Mouse (Mus musculus): ENCODE measurements around the gene Mitf. TPM values are rescaled to one million over a fixed set of nuclear protein-coding genes. Genes with fewer than 3 reads are reported as not detected.

Gene Mitf
- polyA plus RNA-seq, 1 experiment = 1.6 TPM

GRCm38 (mm10) chr6:97887893-97888292 lies 81.0 kb downstream of the Mitf start:
- Histone ChIP-seq H3K4me1 (peaks cover 28% of the 10 kb centered on the region), H3K36me3 (replicated peaks; ENCODE audit: low read length) (no peaks in the 10 kb centered on the region), H3K4me3 (replicated peaks) (no peak overlapping the region), H3K27me3 (replicated peaks) (no peaks in the 10 kb centered on the region), H3K9me3 (no peaks in the 10 kb centered on the region)
- TF ChIP-seq FLI1 (IDR thresholded peaks at IDR 0.05; ENCODE audit: low read length) (no peak), GATA1 (IDR thresholded peaks at IDR 0.05; ENCODE audit: borderline replicate concordance, low read length) (no peak)

GRCm38 (mm10) chr6:97888596-97888995 lies 81.7 kb downstream of the Mitf start:
- H3K4me3 ChIP-seq (replicated peaks) = no peak overlapping the region
- no peaks in the 10 kb centered on the region for H3K27me3 ChIP-seq (replicated peaks)
- no peaks in the 10 kb centered on the region for H3K36me3 ChIP-seq (replicated peaks; ENCODE audit: low read length)
- no peaks in the 10 kb centered on the region for H3K9me3 ChIP-seq
- H3K4me1 ChIP-seq = peaks cover 24% of the 10 kb centered on the region
- TF ChIP-seq FLI1 (IDR thresholded peaks at IDR 0.05; ENCODE audit: low read length) = no peak
- TF ChIP-seq GATA1 (IDR thresholded peaks at IDR 0.05; ENCODE audit: borderline replicate concordance, low read length) = no peak

GRCm38 (mm10) chr6:97893546-97893945 lies 86.7 kb downstream of the Mitf start:
- peaks cover 5% of the 10 kb centered on the region for H3K4me1 ChIP-seq
- no peak for TF ChIP-seq GATA1 (IDR thresholded peaks at IDR 0.05; ENCODE audit: borderline replicate concordance, low read length)
- H3K9me3 ChIP-seq = no peaks in the 10 kb centered on the region
- no peaks in the 10 kb centered on the region for H3K36me3 ChIP-seq (replicated peaks; ENCODE audit: low read length)
- no peak overlapping the region for H3K4me3 ChIP-seq (replicated peaks)
- no peaks in the 10 kb centered on the region for H3K27me3 ChIP-seq (replicated peaks)

- Histone ChIP-seq H3K4me1 (peaks cover 10% of the 10 kb centered on the region), H3K4me3 (replicated peaks) (no peak overlapping the region), H3K27me3 (replicated peaks) (peaks cover 2% of the 10 kb centered on the region), H3K9me3 (no peaks in the 10 kb centered on the region), H3K36me3 (replicated peaks; ENCODE audit: low read length) (no peaks in the 10 kb centered on the region)
- TF ChIP-seq GATA1 (IDR thresholded peaks at IDR 0.05; ENCODE audit: borderline replicate concordance, low read length) (no peak), FLI1 (IDR thresholded peaks at IDR 0.05; ENCODE audit: low read length) (no peak)
These were observed 90.3 kb downstream of the Mitf start for GRCm38 (mm10) chr6:97897191-97897590.

- H3K36me3 ChIP-seq (replicated peaks; ENCODE audit: low read length) = no peaks in the 10 kb centered on the region
- TF ChIP-seq FLI1 (IDR thresholded peaks at IDR 0.05; ENCODE audit: low read length) (no peak), GATA1 (IDR thresholded peaks at IDR 0.05; ENCODE audit: borderline replicate concordance, low read length) (no peak)
- no peaks in the 10 kb centered on the region for H3K9me3 ChIP-seq
- no peak overlapping the region for H3K4me3 ChIP-seq (replicated peaks)
- H3K4me1 ChIP-seq = peaks cover 10% of the 10 kb centered on the region
- H3K27me3 ChIP-seq (replicated peaks) = peaks cover 2% of the 10 kb centered on the region
These were observed 91.2 kb downstream of the Mitf start for GRCm38 (mm10) chr6:97898085-97898484.

- Histone ChIP-seq H3K27me3 (replicated peaks) (peaks cover 2% of the 10 kb centered on the region), H3K4me1 (peaks cover 10% of the 10 kb centered on the region), H3K36me3 (replicated peaks; ENCODE audit: low read length) (no peaks in the 10 kb centered on the region), H3K9me3 (no peaks in the 10 kb centered on the region), H3K4me3 (replicated peaks) (no peak overlapping the region)
- TF ChIP-seq FLI1 (IDR thresholded peaks at IDR 0.05; ENCODE audit: low read length) (no peak), GATA1 (IDR thresholded peaks at IDR 0.05; ENCODE audit: borderline replicate concordance, low read length) (no peak)
These were observed 94.7 kb downstream of the Mitf start for GRCm38 (mm10) chr6:97901561-97901960.

GRCm38 (mm10) chr6:97902205-97902604 lies 95.4 kb downstream of the Mitf start:
- no peak for TF ChIP-seq GATA1 (IDR thresholded peaks at IDR 0.05; ENCODE audit: borderline replicate concordance, low read length)
- TF ChIP-seq FLI1 (IDR thresholded peaks at IDR 0.05; ENCODE audit: low read length) = no peak
- peaks cover 2% of the 10 kb centered on the region for H3K27me3 ChIP-seq (replicated peaks)
- peaks cover 10% of the 10 kb centered on the region for H3K4me1 ChIP-seq
- H3K9me3 ChIP-seq = no peaks in the 10 kb centered on the region
- no peak overlapping the region for H3K4me3 ChIP-seq (replicated peaks)
- H3K36me3 ChIP-seq (replicated peaks; ENCODE audit: low read length) = no peaks in the 10 kb centered on the region

GRCm38 (mm10) chr6:97914768-97915167 lies 107.9 kb downstream of the Mitf start:
- TF ChIP-seq GATA1 (IDR thresholded peaks at IDR 0.05; ENCODE audit: borderline replicate concordance, low read length) = no peak
- TF ChIP-seq FLI1 (IDR thresholded peaks at IDR 0.05; ENCODE audit: low read length) = no peak
- Histone ChIP-seq H3K27me3 (replicated peaks) (no peaks in the 10 kb centered on the region), H3K36me3 (replicated peaks; ENCODE audit: low read length) (no peaks in the 10 kb centered on the region), H3K9me3 (no peaks in the 10 kb centered on the region), H3K4me1 (no peaks in the 10 kb centered on the region), H3K4me3 (replicated peaks) (no peak overlapping the region)

GRCm38 (mm10) chr6:97916386-97916903 lies 109.6 kb downstream of the Mitf start:
- no peaks in the 10 kb centered on the region for H3K9me3 ChIP-seq
- no peak overlapping the region for H3K4me3 ChIP-seq (replicated peaks)
- H3K27me3 ChIP-seq (replicated peaks) = no peaks in the 10 kb centered on the region
- no peaks in the 10 kb centered on the region for H3K36me3 ChIP-seq (replicated peaks; ENCODE audit: low read length)
- TF ChIP-seq GATA1 (IDR thresholded peaks at IDR 0.05; ENCODE audit: borderline replicate concordance, low read length) (no peak), FLI1 (IDR thresholded peaks at IDR 0.05; ENCODE audit: low read length) (no peak)
- H3K4me1 ChIP-seq = no peaks in the 10 kb centered on the region

GRCm38 (mm10) chr6:97918051-97918450 lies 111.2 kb downstream of the Mitf start:
- TF ChIP-seq FLI1 (IDR thresholded peaks at IDR 0.05; ENCODE audit: low read length) = no peak
- TF ChIP-seq GATA1 (IDR thresholded peaks at IDR 0.05; ENCODE audit: borderline replicate concordance, low read length) = no peak

GRCm38 (mm10) chr6:97918481-97918880 lies 111.6 kb downstream of the Mitf start:
- no peaks in the 10 kb centered on the region for H3K9me3 ChIP-seq
- TF ChIP-seq FLI1 (IDR thresholded peaks at IDR 0.05; ENCODE audit: low read length) (no peak), GATA1 (IDR thresholded peaks at IDR 0.05; ENCODE audit: borderline replicate concordance, low read length) (no peak)
- H3K4me1 ChIP-seq = no peaks in the 10 kb centered on the region
- no peaks in the 10 kb centered on the region for H3K36me3 ChIP-seq (replicated peaks; ENCODE audit: low read length)
- H3K27me3 ChIP-seq (replicated peaks) = no peaks in the 10 kb centered on the region
- H3K4me3 ChIP-seq (replicated peaks) = no peak overlapping the region

More at GRCm38 (mm10) chr6:97918051-97918450, 111.2 kb downstream of the Mitf start:
- H3K9me3 ChIP-seq = no peaks in the 10 kb centered on the region
- no peaks in the 10 kb centered on the region for H3K27me3 ChIP-seq (replicated peaks)
- H3K4me3 ChIP-seq (replicated peaks) = no peak overlapping the region
- H3K36me3 ChIP-seq (replicated peaks; ENCODE audit: low read length) = no peaks in the 10 kb centered on the region
- H3K4me1 ChIP-seq = no peaks in the 10 kb centered on the region

Data from megakaryocyte, embryonic 14.5 days (primary cell).